Mouse (Mus musculus) thymus, postnatal 0 days (tissue): Measurements from ENCODE around the gene Ciz1. TPM values are rescaled to one million over a fixed set of nuclear protein-coding genes. Genes with fewer than 3 reads are reported as not detected.
"Not testable (repeated sequence)": the region's sequence is repeated elsewhere in the genome, so short reads cannot be mapped to it uniquely, and the experiment has no call there.

Source experiments
- DNase-seq: peaks from one replicate; pipeline ENCODE4 v3.0.0-alpha.2; 2015; ENCODE audit warnings: low spot score
- polyA plus RNA-seq: library from polyadenylated mRNA; unstranded; fragments of >200 nt; fragmentation: Nextera tagmentation; extraction: Ambion mirVana; gene quantifications from 2 replicates; pipeline ENCODE4 v1.2.1, GENCODE M21; 2015

Ciz1 gene
- polyA plus RNA-seq, 1 experiment from 2014 or later, result 30.5 TPM

DNA sequence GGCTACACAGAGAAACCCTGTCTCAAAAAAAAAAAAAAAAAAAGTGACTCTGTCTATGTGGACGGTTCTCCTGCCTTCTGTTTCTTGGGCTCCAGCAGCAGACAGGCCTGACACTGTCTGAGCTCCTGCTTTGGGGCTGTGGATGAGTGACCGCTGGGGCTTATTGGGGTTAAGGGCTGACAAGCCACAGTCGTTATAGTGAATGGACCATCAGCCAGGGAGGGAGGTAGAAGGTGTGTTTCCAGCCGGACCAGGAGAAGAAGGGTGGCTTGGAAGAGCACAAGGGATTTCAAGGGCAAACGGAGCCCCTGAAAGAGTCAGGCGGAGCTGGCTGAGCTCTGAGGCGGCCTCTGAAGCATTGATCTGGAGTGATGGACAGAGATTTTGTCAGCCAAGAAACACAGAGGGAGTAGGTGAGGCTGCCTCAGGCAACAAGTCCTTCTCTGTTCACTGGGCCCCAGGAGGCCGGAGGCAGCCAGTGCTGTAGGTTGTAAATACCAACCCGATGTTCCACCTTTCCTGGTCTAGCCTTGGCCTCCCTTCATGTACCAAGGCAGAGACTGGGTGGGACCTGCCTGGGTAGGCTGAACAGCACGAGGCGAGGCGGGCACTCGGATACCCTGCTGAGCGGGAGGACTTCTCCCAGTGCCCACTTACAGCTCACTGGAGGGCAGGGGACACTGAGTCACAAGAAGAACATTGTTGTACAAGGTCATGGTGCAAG lies 7.4 kb upstream of the Ciz1 start:
- no peak for DNase-seq

DNA sequence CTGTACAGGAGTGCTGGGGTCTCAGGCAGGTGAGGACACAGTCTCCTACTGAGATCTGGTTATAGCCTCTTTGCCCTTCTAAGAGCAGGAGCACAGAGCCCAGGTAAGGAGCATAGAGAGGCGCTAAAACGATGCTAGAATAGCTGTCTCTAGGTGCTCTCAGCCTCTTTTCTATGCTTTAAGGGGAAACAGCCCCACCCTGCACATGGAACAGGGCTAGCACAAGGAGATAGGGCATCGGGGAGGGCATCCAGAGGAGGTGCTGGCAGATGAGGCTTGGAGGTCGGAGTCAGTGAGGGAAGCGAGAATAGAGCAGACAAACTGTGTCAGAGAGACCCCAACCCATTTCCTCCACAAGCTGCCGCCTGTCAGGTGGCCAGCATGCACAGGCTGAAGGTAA lies 5.1 kb upstream of the Ciz1 start:
- DNase-seq, result no peak

DNA sequence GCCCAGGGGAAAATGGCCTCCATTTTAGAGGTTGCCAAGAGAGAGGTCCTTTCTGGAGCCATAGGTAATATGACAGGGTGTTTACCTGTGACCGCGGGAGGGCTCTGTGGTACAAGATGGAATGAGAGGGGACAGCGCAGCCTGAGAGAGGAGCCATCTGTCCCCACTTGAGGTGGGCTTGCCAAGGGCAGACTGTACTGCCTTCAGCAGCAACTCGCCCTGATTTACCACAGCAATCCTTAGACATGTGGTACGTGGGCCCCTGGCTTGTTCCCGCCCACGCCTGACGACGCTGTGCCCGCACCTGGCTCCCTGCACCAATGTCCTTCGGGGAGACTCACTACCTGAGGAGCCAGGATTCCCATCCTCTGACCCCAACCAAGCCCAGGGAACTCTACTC lies 3.8 kb upstream of the Ciz1 start:
- DNase-seq, result no peak

DNA sequence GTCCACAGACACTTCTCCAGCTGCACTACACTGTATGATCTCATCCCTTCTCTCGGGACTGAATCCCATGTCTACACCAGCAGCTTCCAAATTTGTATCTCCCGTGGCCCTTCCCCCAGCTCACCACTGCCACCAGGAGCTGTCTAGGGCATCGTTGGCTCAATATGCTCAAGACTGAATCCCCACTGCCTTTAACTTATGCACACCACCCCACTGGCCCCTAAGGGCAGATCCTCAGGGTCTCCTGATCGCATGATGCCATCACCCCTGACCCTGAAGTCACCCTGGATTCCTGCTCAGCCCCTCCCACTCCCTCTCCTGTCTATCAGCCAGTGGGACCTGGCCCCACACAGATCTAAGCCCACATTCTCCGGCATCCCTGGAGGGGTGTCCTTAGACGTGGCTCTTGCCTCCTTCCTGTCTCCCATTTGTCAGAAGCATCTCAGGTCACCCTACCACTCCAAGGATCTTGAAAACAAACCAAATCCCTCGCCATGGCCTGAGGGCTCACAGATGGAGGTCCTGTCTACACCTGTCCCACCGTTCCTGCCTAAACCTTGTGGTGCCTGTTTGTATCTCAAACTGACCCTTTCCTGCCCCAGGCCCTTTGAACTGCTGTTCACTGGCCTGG lies 2.4 kb upstream of the Ciz1 start:
- no peak for DNase-seq

- no peak for DNase-seq
Measured at GRCm38 (mm10) chr2:32350471-32351051, 1.6 kb upstream of the Ciz1 start.

- DNase-seq, result peak; percentile 7
Measured at GRCm38 (mm10) chr2:32351471-32351961, 611 bp upstream of the Ciz1 start.

DNA sequence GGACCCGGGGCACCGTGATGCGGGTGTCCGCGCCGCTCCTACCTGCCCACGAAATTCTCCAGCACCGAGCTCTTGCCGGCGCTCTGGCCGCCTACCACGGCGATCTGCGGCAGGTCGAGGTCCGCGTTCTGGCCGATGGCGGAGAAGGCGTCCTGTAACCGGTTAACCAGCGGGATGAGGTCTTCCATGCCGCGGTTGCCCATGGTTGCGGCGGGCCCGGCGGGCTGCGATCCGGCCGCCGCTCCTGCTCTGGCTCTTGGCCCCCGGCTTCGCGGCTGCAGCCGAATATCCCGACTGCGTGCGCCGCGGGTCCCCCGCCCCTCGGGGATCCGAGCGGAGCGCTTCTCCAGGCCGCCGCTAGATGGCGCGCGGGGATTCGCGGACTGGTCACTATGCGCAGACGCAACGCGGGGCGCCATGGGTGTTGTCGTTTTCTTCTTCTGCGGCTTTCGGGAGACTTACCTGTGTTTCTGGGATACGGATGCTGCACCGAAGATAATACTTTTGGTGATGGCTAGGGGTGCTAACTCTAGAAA lies 948 bp downstream of the Ciz1 start, which contains the start of gene Dnm1:
Dnm1 (minus strand) TSS at position 332 of the 536 bp plus-strand sequence.
- peak; percentile 83 for DNase-seq

DNA sequence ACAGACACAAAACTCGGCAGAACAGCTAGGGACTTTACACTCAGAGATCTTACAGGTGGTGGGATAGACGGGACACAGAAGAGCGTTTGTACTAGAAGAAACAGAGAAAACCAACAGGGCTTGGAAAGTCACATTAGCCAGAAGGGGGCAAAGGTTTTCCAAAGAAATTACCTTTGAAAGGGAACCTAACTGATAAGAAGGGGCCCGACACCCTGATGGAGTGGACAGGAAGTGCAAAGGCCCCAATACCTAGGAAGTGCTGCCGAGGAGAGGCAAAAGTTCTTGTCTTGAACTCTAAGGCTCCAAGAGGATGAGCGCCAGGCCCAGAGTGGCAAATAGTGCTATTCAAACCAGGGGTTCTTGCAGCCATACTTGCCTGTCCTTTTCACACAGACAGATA lies 1.7 kb downstream of the Ciz1 start:
- no peak for DNase-seq

GRCm38 (mm10) chr2:32354336-32354895 lies 2.3 kb downstream of the Ciz1 start:
- no peak for DNase-seq

GRCm38 (mm10) chr2:32356216-32356615 lies 4.1 kb downstream of the Ciz1 start:
- no peak for DNase-seq

- no peak for DNase-seq
Measured at GRCm38 (mm10) chr2:32357710-32358109, 5.6 kb downstream of the Ciz1 start.

DNA sequence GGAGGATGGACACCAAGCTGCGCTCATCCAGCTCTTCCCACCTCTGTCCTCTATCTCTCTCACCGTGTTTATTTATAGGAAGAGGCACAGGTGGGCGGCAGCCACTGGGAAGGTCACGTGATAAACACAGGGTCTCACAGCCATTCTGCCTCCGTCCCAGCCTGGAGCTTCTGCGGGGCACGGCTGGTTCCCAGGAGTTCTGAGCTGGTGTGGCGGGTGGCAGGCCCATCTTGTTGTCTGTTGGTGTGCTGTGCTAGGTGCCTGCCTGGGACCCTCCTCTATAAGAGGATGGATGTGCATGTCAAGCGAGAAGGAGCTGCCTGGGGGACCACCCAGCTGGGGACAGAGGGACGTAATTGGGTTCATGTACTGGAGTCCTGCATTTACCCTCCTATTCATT lies 6.3 kb downstream of the Ciz1 start:
- DNase-seq, result no peak

- peak; percentile 76 for DNase-seq
Measured at GRCm38 (mm10) chr2:32360741-32361140, 8.6 kb downstream of the Ciz1 start.

DNA sequence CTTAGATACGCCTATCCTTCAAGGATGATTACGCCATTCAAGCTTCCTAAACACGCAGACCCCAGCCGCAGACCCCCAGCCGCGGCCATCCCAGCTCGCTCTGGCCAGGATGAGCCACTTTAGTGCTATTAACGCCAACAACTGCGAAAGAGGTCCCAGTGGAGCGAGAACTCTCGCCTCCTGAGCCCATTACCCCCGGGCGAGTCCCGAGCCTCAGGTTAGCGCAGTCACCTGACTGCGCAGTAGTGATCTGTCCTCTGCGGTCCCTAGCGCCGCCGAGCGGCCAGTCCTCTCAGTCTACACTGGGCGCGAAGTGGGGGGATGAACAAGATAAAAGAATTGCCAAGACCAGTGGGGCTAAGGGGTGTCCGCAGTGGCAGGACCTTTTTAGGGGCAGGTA lies 9.3 kb downstream of the Ciz1 start:
- peak; percentile 35 for DNase-seq

DNA sequence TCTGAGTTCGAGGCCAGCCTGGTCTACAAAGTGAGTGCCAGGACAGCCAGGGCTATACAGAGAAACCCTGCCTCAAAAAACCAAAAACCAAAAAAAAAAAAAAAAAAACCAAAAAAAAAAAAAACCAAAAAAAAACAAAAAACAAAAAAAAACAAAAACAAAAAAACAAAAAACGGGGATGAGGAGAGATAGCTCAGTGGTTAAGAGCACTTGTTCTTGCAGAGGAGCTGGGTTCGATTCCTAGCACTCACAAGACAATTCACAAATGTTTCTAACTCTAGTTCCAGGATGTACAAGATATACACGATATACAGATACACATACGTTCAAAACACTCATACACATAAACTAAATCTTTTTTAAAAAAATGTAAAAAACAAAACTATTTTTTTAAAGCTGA lies 10.1 kb downstream of the Ciz1 start:
- not testable (repeated sequence) for DNase-seq

DNA sequence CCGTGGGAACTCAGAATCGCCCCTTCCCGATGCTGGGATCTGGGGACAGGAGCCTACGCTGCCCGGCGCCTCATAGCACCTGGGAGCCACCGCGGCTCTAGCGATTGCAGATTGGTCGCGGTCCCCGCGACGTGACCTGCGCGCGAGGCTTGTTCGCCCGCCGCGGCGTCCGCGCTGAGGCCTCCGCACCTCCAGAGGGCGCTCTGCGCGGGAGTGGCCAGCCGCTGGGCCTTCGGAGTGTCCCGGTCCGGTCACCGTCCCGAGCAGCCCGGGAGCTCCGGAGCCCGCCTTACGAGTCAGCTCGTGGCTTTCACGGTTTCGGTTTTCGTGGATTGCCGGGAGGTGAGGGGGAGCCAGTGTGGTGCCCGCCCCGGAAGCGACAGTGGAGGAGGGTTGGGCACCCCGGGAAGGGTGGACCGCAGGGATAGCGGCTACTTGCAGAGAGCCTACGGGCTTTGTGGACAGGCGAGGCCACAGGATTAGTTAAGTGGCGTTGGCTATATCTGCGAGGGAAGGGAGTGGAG lies 10.8 kb downstream of the Ciz1 start:
- DNase-seq, result peak; percentile 85

DNA sequence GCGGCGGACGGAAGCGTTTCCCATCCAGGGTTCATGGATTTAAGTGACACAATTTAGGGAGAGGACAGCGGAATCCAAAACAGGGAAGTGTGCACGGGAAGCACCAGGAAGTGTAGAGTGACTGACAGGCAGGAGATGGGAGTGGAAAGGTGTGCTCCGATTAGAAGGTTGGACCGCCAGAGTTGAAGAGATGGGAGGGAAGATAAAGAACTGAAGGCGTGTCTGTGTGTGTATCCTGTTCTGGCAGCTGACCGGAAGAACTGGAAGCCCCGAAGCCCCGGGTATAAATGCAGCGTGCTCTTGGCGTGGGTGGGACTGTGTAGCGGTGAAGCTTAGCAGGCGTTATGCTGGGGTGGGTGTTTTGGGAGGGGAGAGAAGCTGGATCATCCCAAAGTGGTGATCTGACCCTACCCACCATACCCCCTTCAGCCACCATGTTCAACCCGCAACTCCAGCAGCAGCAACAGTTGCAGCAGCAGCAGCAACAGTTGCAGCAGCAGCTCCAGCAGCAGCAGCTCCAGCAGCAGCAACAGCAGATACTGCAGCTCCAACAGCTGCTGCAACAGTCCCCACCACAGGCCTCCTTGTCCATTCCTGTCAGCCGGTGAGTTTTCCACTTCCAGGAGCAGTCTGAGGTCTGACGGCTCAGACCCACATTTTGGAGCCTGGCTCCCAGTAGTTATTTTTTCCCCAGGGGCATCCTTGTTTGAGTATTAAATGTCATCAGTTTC lies 11.4 kb downstream of the Ciz1 start:
- DNase-seq, result peak; percentile 19

DNA sequence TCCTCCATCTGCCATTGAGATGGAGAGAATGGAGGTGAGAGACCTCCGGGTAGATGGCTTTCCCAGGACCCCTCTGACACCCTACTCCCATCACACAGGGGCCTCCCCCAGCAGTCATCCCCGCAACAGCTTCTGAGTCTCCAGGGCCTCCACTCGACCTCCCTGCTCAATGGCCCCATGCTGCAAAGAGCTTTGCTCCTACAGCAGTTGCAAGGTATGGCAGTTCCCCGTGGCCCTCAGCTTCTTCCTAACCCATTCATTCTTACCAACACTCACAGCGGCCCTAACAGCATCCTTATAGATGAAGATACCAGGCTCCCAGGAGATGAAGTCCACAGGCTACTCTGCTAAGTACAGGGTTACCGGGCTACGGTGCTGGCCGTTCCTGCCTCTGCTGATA lies 12.0 kb downstream of the Ciz1 start:
- DNase-seq, result no peak

DNA sequence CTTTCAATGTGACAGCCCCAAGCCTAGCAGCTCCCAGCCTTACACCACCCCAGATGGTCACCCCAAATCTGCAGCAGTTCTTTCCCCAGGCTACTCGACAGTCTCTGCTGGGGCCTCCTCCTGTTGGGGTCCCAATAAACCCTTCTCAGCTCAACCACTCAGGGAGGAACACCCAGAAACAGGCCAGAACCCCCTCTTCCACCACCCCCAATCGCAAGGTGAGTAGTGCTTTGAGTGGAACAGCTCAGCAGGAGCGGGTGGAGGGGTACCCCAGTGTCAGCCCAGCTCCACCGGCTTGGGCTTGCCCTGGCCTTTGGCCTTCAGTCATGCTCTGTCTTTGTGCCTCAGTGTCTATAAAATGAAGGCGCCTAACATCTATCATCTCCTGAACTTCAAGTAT lies 15.2 kb downstream of the Ciz1 start:
- DNase-seq, result no peak

- DNase-seq, result no peak
Measured at GRCm38 (mm10) chr2:32374191-32374590, 22.1 kb downstream of the Ciz1 start.
